Comparison of ENCODE assay signal across 9 mouse cellular contexts in genomic region chr11:96982355-96982754, GRCm38 (mm10). TPM values are rescaled to one million over a fixed set of nuclear protein-coding genes. Genes with fewer than 3 reads are reported as not detected.
DNase-seq lines count a peak whose midpoint lies in the region; ATAC-seq and TF ChIP-seq lines count a peak whose summit lies in the region.
"Had no signal": no experiment of that assay in that cellular context is flagged by ENCODE, and none has a peak within 500 bp of the region (broad histone marks: within the 10 kb centered on the region; RNA-seq: fewer than 3 reads in every experiment).

No protein-coding gene starts in this region.

- peak overlapping the region; percentile 1; the same call in 1 of the 2 replicates for H3K27ac ChIP-seq in ES-Bruce4 (ENCODE audit: insufficient read depth, low read length)
- H3K27ac ChIP-seq in forebrain, embryonic 11.5 days (ENCODE audit: low read depth, low read length) = no peak overlapping the region
- H3K27ac ChIP-seq in hindbrain, embryonic 13.5 days = no peak overlapping the region

- TF ChIP-seq POLR2A in ES-Bruce4 (IDR thresholded peaks at IDR 0.05; ENCODE audit: insufficient read depth, low read length) = no peak

- ATAC-seq in forebrain, embryonic 11.5 days (replicated peaks; ENCODE audit: low FRiP score) = no peak
- ATAC-seq in hindbrain, embryonic 13.5 days (ENCODE audit: low FRiP score) = no peak

- no peak for TF ChIP-seq EP300 in ES-Bruce4 (IDR thresholded peaks at IDR 0.05; ENCODE audit: insufficient read depth, low read depth, low read length)

- H3K27me3 ChIP-seq in ES-Bruce4 (ENCODE audit: control insufficient read depth, insufficient read depth, low read length, poor library complexity, severe bottlenecking) = no peaks in the 10 kb centered on the region
- peaks cover 4% of the 10 kb centered on the region; the same call in 1 of the 2 replicates for H3K27me3 ChIP-seq in forebrain, embryonic 11.5 days (ENCODE audit: control insufficient read depth, insufficient read depth, low read length)
- peaks cover 44% of the 10 kb centered on the region for H3K27me3 ChIP-seq in hindbrain, embryonic 13.5 days

- H3K9ac ChIP-seq in ES-Bruce4 (ENCODE audit: low read depth, poor library complexity, severe bottlenecking) = peak overlapping the region; percentile 27
- no peak overlapping the region for H3K9ac ChIP-seq in forebrain, embryonic 11.5 days (ENCODE audit: low read length)
- H3K9ac ChIP-seq in hindbrain, embryonic 13.5 days = no peak overlapping the region

- peak; percentile 51 to 67 for DNase-seq in adrenal gland, postnatal 4 days (ENCODE audit: low spot score in 2 of 2)
- DNase-seq in forebrain, embryonic 11.5 days (ENCODE audit: low spot score) = peak; percentile 88
- peak; percentile 69 for DNase-seq in layer of hippocampus, adult 9-11 months
- peak; percentile 86 for DNase-seq in lung, postnatal 25 days (ENCODE audit: low spot score)
- DNase-seq in retina, postnatal 1 day = peak; percentile 88
- peak; percentile 85 for DNase-seq in urinary bladder, postnatal 14 days (ENCODE audit: low spot score)

- H3K4me1 ChIP-seq in ES-Bruce4 (ENCODE audit: control insufficient read depth, insufficient read depth, low read length) = no peaks in the 10 kb centered on the region
- peaks cover 3% of the 10 kb centered on the region; the same call in 1 of the 2 replicates for H3K4me1 ChIP-seq in forebrain, embryonic 11.5 days (replicated peaks; ENCODE audit: control insufficient read depth, insufficient read depth, low read length)
- peaks cover 12% of the 10 kb centered on the region for H3K4me1 ChIP-seq in hindbrain, embryonic 13.5 days (replicated peaks)

- H3K4me2 ChIP-seq in forebrain, embryonic 11.5 days (ENCODE audit: low read depth, low read length, severe bottlenecking) = no peak overlapping the region
- H3K4me2 ChIP-seq in hindbrain, embryonic 13.5 days = peak overlapping the region; percentile 33; the same call in 1 of the 2 replicates

- 6% methylated on average over 7 of the region's 7 CpGs for WGBS in forebrain, embryonic 11.5 days
- WGBS in hindbrain, embryonic 13.5 days = 2% methylated on average over 7 of the region's 7 CpGs

- no peaks in the 10 kb centered on the region for H3K9me3 ChIP-seq in ES-Bruce4 (replicated peaks; ENCODE audit: control insufficient read depth, insufficient read depth, low read length, poor library complexity, severe bottlenecking)
- no peaks in the 10 kb centered on the region for H3K9me3 ChIP-seq in forebrain, embryonic 11.5 days (ENCODE audit: control insufficient read depth, low read length)
- H3K9me3 ChIP-seq in hindbrain, embryonic 13.5 days = no peaks in the 10 kb centered on the region

- H3K4me3 ChIP-seq in ES-Bruce4 (ENCODE audit: low read depth, low read length) = peak overlapping the region; percentile 63
- H3K4me3 ChIP-seq in forebrain, embryonic 11.5 days (ENCODE audit: low read depth, low read length) = no peak overlapping the region
- no peak overlapping the region for H3K4me3 ChIP-seq in hindbrain, embryonic 13.5 days

- H3K36me3 ChIP-seq in ES-Bruce4 (ENCODE audit: control insufficient read depth, insufficient read depth, low read length, poor library complexity, severe bottlenecking) = no peaks in the 10 kb centered on the region
- H3K36me3 ChIP-seq in forebrain, embryonic 11.5 days (ENCODE audit: control insufficient read depth, insufficient read depth, low read length) = no peaks in the 10 kb centered on the region
- no peaks in the 10 kb centered on the region for H3K36me3 ChIP-seq in hindbrain, embryonic 13.5 days

- peak; percentile 94 for TF ChIP-seq CTCF in ES-Bruce4 (IDR thresholded peaks at IDR 0.05; ENCODE audit: low read depth, low read length)

RNA-seq across cellular contexts. Expression of gene Sp2, which starts 0.4 kb away (rescaled TPM):
- polyA plus RNA-seq in ES-Bruce4 (2011; ENCODE audit: insufficient read depth, insufficient read length, low read depth, missing spikeins) = 29.0 and 30.5 TPM in 2 replicates
- 10 to 100 TPM; 23.3 to 26.0 TPM for total RNA-seq in adrenal gland, postnatal 4 days (2021)
- polyA plus RNA-seq in forebrain, embryonic 11.5 days (2014; fragmentation: Nextera tagmentation; extraction: Ambion mirVana) = 30.9 and 31.0 TPM in 2 replicates
- polyA plus RNA-seq in hindbrain, embryonic 13.5 days (2015; fragmentation: Nextera tagmentation; extraction: Ambion mirVana) = 15.9 and 17.2 TPM in 2 replicates

RNA-seq across cellular contexts. Expression of gene Sp6, which starts 30.8 kb away (rescaled TPM):
- polyA plus RNA-seq in ES-Bruce4 (2011; ENCODE audit: insufficient read depth, insufficient read length, low read depth, missing spikeins) = 12.4 and 13.5 TPM in 2 replicates
- under 1 TPM; 0.42 TPM for total RNA-seq in adrenal gland, postnatal 4 days (2021)
- polyA plus RNA-seq in forebrain, embryonic 11.5 days (2014; fragmentation: Nextera tagmentation; extraction: Ambion mirVana) = 0.17 TPM in 1 of 2 replicates, not detected in the other
- polyA plus RNA-seq in hindbrain, embryonic 13.5 days (2015; fragmentation: Nextera tagmentation; extraction: Ambion mirVana) = 0.10 and 0.29 TPM in 2 replicates
- polyA plus RNA-seq: liver, embryonic 16.5 days had no signal

RNA-seq across cellular contexts. Expression of gene Pnpo, which starts 38.6 kb away (rescaled TPM):
- 23.6 and 24.1 TPM in 2 replicates for polyA plus RNA-seq in ES-Bruce4 (2011; ENCODE audit: insufficient read depth, insufficient read length, low read depth, missing spikeins)
- total RNA-seq in adrenal gland, postnatal 4 days (2021) = 10 to 100 TPM; 27.5 to 35.0 TPM
- polyA plus RNA-seq in forebrain, embryonic 11.5 days (2014; fragmentation: Nextera tagmentation; extraction: Ambion mirVana) = 24.8 and 28.8 TPM in 2 replicates
- polyA plus RNA-seq in hindbrain, embryonic 13.5 days (2015; fragmentation: Nextera tagmentation; extraction: Ambion mirVana) = 20.5 and 22.6 TPM in 2 replicates

RNA-seq across cellular contexts. Expression of gene Scrn2, which starts 47.4 kb away (rescaled TPM):
- 6.8 and 7.4 TPM in 2 replicates for polyA plus RNA-seq in ES-Bruce4 (2011; ENCODE audit: insufficient read depth, insufficient read length, low read depth, missing spikeins)
- total RNA-seq in adrenal gland, postnatal 4 days (2021) = 10 to 100 TPM; 28.8 to 29.7 TPM
- 31.2 and 31.6 TPM in 2 replicates for polyA plus RNA-seq in forebrain, embryonic 11.5 days (2014; fragmentation: Nextera tagmentation; extraction: Ambion mirVana)
- 14.4 and 15.3 TPM in 2 replicates for polyA plus RNA-seq in hindbrain, embryonic 13.5 days (2015; fragmentation: Nextera tagmentation; extraction: Ambion mirVana)

RNA-seq across cellular contexts. Expression of gene Prr15l, which starts 54.5 kb away (rescaled TPM):
- 10.9 and 11.1 TPM in 2 replicates for polyA plus RNA-seq in ES-Bruce4 (2011; ENCODE audit: insufficient read depth, insufficient read length, low read depth, missing spikeins)
- total RNA-seq in adrenal gland, postnatal 4 days (2021) = 1 to 10 TPM in 1 of 2 experiments, under 1 TPM in 1; 0.28 to 7.8 TPM
- polyA plus RNA-seq in forebrain, embryonic 11.5 days (2014; fragmentation: Nextera tagmentation; extraction: Ambion mirVana) = 0.25 and 0.29 TPM in 2 replicates
- 0.29 and 0.43 TPM in 2 replicates for polyA plus RNA-seq in hindbrain, embryonic 13.5 days (2015; fragmentation: Nextera tagmentation; extraction: Ambion mirVana)

Comparison
In these comparisons a context has a peak if more than half of its experiments do, and no peak if none do; other contexts are left out.
1. RNA of gene Sp6, which starts 30.8 kb away (polyA plus RNA-seq): 12.4 to 13.5 TPM in ES-Bruce4; 0.10 to 0.29 TPM in hindbrain, embryonic 13.5 days and 0.17 TPM in forebrain, embryonic 11.5 days; every median in the first group is over 10 times any median in the second.
2. Peak in every context shown above with its lines, with median percentiles within 50 percentile points of each other: DNase-seq.